Mouse (Mus musculus) macrophage (primary cell): ENCODE measurements around the gene Rassf8. TPM values are rescaled to one million over a fixed set of nuclear protein-coding genes. Genes with fewer than 3 reads are reported as not detected.
A peak's percentile ranks its signal among the peaks of the same experiment; 100 is the strongest.

Experiments
- H3K27ac ChIP-seq: fragments of 350-480 bp; formaldehyde crosslinking; 2 replicates; pipeline ENCODE4 v1.9.0; 2021
- H3K36me3 ChIP-seq: fragments of 350-480 bp; formaldehyde crosslinking; 2 replicates; pipeline ENCODE4 v1.9.0; 2021; ENCODE audit errors: inconsistent target
- H3K4me3 ChIP-seq: fragments of 350-480 bp; formaldehyde crosslinking; 2 replicates; pipeline ENCODE4 v1.9.0; 2021; ENCODE audit errors: inconsistent target
- H3K79me2 ChIP-seq: fragments of 350-480 bp; formaldehyde crosslinking; 2 replicates; pipeline ENCODE4 v1.9.0; 2021; ENCODE audit errors: inconsistent target
- WGBS: methylation state at CpG from one replicate; pipeline ENCODE4 v1.1.7; 2026; ENCODE audit warnings: inconsistent platforms; ENCODE audit not compliant: missing documents; 5-methylcytosine and 5-hydroxymethylcytosine counted together
- polyA plus RNA-seq: library from polyadenylated mRNA; stranded (reverse); fragments of 250-400 nt; gene quantifications from 3 replicates; pipeline ENCODE4 v1.2.4, GENCODE M21; 2018; ENCODE audit warnings: inconsistent platforms

The Rassf8 gene
- polyA plus RNA-seq, 1 experiment from 2014 or later, result 27.6 TPM

DNA sequence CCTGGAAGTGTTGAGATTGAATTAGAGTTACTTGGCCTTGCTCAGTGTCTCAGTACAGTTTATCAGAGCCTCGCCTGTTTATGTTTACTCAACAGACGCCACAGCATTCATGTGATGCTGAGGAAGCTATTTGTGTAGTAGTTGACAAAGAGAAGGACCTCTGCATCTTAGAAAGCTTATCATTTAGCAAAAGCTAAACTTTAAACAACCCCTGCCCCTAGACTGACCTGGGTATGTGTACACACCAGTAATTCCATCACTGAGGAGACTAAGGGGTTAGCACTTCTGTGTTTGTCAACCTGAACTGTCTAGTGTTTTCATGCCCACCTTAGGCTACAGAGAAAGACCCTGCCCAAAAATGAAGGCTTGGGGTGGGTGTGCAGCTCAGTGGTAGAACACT, 12.9 kb downstream of the Rassf8 start:
- H3K27ac ChIP-seq, result no peak overlapping the region
- no peaks in the 10 kb centered on the region for H3K36me3 ChIP-seq
- no peak overlapping the region for H3K4me3 ChIP-seq
- WGBS, result 91% methylated on average over 2 of the region's 2 CpGs
- peaks cover 51% of the 10 kb centered on the region; the same call in 1 of the 2 replicates for H3K79me2 ChIP-seq

DNA sequence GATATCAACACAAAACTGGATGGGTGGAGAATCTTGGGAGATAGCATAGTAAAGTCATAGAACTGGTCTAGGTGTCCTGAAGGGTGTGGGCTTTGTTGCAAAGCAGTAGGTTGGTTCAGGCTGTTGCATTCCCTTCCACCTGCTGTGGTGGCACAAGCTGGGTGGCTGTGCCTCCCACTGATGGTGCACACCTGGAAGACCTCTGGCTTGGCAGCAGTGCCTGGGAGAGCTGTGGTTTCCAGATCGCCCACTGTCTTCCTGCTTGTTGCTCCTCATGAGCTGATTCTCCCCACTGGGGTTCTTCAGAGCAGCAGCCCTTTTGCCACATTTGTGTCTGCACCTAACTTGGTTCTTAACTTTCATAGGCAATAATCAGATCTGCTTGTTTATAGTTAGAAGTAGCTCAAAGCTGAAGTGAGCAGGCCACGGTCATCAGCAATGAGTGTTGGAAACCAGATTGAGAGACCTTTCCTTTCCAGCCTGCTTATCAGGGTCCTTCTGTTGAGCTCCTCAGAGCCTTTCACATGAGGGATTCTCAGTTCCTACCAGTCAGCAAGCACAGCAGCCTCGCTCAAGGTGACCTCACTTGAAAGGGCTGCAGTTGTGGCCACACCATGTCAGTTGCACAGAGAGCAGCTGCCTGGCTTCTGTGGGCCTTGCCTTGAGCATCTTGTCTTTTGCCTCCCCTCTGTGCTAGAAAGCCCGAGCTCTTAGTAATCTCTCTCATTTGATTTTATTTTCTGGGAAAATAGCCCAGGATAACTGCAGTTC, 13.9 kb downstream of the Rassf8 start:
- Histone ChIP-seq H3K79me2 (peaks cover 43% of the 10 kb centered on the region; the same call in 1 of the 2 replicates), H3K36me3 (no peaks in the 10 kb centered on the region), H3K27ac (no peak overlapping the region), H3K4me3 (no peak overlapping the region)
- 82% methylated on average over 4 of the region's 4 CpGs for WGBS

DNA sequence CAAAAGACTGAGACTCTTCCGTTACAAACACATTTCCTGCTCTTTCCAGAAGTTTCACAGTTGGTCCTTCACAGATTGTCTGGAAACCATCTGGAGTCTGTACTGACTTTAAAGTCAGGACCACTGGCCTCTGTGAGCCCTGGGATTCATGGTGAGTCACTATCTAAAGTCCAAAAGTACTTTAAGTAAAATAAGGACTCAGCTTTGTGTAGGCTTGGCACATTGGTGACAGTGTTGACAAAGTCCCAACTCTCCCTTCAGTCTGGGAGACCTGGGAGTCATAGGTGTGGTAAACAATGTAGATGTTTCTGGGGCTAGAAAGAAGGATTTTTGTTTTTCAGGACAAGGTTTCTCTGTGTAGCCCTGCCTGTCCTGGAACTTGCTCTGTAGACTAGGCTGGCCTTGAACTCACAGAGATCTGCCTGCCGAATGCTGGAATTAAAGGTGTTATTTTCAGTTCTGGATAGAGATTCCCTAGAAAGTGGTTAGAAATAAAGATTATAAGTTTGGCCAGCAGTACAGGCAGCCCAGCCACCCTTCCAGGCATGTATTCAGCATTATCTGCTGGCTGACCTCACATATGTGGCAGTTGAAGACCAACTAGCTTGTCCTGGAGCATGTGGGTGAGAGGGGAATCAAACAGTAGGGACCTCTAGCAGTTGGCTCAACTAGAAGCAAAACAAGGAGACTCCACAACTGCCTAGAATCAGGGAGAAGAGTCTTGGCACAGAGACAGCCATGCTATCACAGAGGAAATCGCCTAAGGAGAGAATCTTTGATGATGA, 14.8 kb downstream of the Rassf8 start:
- Histone ChIP-seq H3K4me3 (no peak overlapping the region), H3K36me3 (no peaks in the 10 kb centered on the region), H3K79me2 (peaks cover 41% of the 10 kb centered on the region; the same call in 1 of the 2 replicates), H3K27ac (no peak overlapping the region)
- 95% methylated on average over 3 of the region's 3 CpGs for WGBS

DNA sequence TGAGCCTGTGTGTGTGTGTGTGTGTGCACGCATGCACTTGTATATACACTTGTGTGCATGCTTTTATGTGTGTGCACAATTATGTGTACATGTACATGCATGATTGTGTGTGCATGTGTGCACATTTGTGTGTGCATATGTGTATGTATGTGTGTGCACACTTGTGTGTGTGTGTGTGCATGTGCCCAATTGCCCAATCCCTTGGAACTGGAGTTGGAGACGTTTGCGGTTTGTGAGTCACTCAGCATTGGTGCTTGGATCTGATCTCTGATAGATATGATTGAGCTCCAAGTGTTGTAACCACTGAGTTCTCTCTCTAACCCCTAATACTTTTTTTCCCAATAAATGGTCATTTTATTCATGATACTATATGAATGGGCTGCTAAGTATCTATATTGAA, 15.5 kb downstream of the Rassf8 start:
- WGBS, result 90% methylated on average over 3 of the region's 3 CpGs
- H3K36me3 ChIP-seq, result no peaks in the 10 kb centered on the region
- H3K79me2 ChIP-seq, result peaks cover 35% of the 10 kb centered on the region; the same call in 1 of the 2 replicates
- H3K27ac ChIP-seq, result no peak overlapping the region
- no peak overlapping the region for H3K4me3 ChIP-seq

DNA sequence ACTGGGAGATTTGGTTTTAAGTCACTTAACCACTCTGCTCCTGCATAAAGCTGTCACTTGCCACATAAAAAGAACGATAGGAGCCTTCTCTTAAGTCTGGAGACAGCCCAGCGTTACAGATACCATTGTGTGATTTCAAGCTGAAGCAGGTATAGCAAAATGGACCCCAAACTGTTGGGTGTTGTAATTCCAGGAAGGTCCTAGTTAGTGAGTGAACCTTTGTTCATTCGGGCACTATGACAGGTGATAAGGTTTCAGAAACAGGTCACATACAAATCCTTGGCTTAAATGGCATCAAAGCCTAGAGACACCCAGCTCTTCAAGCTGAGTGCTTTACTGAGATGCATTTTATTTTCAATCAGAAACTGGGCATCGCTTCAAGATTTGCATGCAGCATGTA, 16.5 kb downstream of the Rassf8 start:
- 93% methylated on average over 4 of the region's 4 CpGs for WGBS
- H3K79me2 ChIP-seq, result peaks cover 28% of the 10 kb centered on the region; the same call in 1 of the 2 replicates
- H3K27ac ChIP-seq, result no peak overlapping the region
- H3K4me3 ChIP-seq, result no peak overlapping the region
- no peaks in the 10 kb centered on the region for H3K36me3 ChIP-seq

DNA sequence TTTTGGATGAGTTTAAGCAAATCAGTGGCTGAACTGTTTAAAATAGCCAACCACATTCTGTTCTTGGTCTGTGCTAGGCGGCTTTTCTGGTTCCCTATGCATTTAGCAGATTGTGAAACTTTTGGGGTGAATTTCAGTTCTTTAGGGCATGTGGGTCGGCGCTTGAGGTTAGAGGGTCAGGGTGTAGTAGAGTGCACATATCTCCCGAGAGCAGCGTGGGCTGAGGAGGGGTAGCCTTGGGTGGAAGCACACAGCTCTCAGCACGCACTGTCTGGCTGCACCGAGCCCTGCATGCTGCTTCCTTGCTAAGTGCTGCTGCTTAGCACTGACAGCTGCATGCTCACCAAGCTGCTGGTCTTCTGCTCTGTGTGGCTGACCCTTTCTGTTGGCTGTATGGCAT, 18.5 kb downstream of the Rassf8 start:
- no peaks in the 10 kb centered on the region for H3K36me3 ChIP-seq
- H3K79me2 ChIP-seq, result peaks cover 34% of the 10 kb centered on the region; the same call in 1 of the 2 replicates
- WGBS, result 13% methylated on average over 7 of the region's 7 CpGs
- 0 out of 2 replicates have a peak overlapping the region, but pooled peaks have one; percentile 19 for H3K27ac ChIP-seq
- no peak overlapping the region for H3K4me3 ChIP-seq

- H3K4me3 ChIP-seq, result no peak overlapping the region
- peaks cover 41% of the 10 kb centered on the region; the same call in 1 of the 2 replicates for H3K79me2 ChIP-seq
- no peaks in the 10 kb centered on the region for H3K36me3 ChIP-seq
- 31% methylated on average over 6 of the region's 6 CpGs for WGBS
- H3K27ac ChIP-seq, result peak overlapping the region; percentile 61
Observed at GRCm38 (mm10) chr6:145766971-145767370, 20.4 kb downstream of the Rassf8 start.

DNA sequence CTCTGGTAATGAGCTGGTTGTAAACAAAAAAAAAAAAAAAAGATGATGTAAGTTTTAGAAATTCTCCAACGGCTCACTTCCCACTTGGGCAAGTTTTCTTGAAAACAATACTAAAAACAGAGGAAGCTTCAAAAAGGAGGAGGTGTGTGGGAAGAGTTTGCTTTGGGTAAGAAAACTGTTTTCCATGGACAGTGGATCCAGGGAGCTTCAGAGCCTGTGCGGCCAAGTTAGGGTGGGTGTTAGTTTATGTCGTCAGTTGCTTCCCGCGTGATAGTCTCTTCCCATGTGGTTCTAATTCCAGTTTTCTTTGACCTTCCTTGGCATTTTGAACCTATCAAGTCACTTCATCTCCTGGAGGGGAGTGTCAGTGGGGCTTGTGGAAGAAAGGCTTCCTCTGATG, 21.1 kb downstream of the Rassf8 start:
- 75% methylated on average over 5 of the region's 5 CpGs for WGBS
- Histone ChIP-seq H3K36me3 (no peaks in the 10 kb centered on the region), H3K27ac (peak overlapping the region; percentile 61), H3K4me3 (no peak overlapping the region), H3K79me2 (peaks cover 41% of the 10 kb centered on the region; the same call in 1 of the 2 replicates)

- H3K79me2 ChIP-seq, result peaks cover 35% of the 10 kb centered on the region; the same call in 1 of the 2 replicates
- H3K36me3 ChIP-seq, result no peaks in the 10 kb centered on the region
- H3K4me3 ChIP-seq, result no peak overlapping the region
- no peak overlapping the region for H3K27ac ChIP-seq
- 85% methylated on average over 10 of the region's 10 CpGs for WGBS
Observed at GRCm38 (mm10) chr6:145768671-145769292, 22.2 kb downstream of the Rassf8 start.

DNA sequence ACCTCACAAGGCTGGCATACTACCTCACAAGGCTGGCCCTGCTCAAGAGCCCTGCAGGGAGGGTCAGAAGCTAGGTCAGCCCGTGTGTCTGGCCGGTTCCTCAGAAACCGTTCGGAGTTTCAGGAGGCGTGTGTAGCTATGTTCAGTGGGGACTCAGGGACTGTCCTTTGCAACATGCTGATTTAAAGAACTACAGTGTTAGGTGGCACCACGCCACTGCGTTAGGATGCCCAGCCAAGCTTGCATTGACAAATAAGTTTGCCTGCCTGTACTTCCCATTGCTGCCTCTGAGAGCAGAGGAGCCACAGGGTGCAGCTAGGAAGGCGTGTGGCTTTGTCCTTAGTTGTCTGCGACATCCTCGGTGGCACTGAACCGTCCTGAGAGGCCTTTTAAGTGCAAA, 23.3 kb downstream of the Rassf8 start:
- Histone ChIP-seq H3K4me3 (no peak overlapping the region), H3K27ac (no peak overlapping the region), H3K36me3 (no peaks in the 10 kb centered on the region), H3K79me2 (peaks cover 35% of the 10 kb centered on the region; the same call in 1 of the 2 replicates)
- 91% methylated on average over 11 of the region's 11 CpGs for WGBS

DNA sequence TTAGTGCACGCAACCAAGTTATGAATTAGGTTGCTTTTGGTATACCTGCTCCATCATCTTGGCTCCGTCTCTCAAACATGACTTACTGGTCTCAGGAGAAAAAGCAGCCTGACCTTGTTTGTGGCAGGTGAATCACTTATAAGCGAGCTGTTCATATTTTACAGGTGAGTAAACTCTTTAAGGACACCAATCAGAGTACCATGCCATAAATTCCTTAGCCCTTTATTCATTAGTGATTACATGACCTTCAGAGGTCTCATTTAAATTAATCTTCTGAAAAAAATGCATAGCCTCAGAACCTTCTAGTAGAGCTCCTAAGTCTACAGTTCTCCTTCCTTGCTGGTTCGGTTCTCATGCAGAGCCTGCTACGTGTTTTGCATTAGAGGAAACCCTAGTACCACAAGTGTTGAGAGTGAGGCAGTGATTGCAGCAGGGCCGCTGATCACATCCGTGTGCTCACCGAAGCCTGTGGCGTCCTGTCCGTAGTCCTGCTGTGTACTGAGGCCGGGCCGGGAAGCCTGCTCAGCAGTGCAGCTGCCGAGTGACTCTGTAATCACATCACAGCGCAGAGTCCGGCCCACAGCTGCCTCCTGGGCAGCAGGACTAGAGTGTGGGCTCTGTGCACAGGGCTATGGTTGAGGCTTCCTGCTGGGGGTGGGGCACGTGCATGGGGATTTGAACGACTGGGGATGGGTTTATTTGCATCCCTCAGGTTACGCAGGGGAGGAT, 23.9 kb downstream of the Rassf8 start:
- 88% methylated on average over 18 of the region's 18 CpGs for WGBS
- Histone ChIP-seq H3K27ac (no peak overlapping the region), H3K79me2 (peaks cover 35% of the 10 kb centered on the region; the same call in 1 of the 2 replicates), H3K4me3 (no peak overlapping the region), H3K36me3 (no peaks in the 10 kb centered on the region)

DNA sequence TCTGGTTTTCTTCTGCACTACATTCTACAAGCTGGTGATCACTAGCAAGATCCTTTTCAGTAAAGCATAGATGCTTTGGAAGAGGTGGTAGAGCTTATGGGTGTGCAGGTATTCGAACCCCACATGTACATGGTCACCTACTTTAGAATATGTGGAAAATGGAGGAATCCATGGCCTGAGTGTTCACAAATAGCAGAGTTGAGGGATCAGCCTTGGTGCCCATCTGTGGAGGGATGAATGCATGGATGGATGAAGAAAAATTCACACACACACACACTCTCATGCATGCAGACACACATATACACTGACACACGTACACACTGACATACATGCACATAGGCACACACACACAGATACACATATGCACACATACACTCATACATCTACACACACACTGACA, 27.9 kb downstream of the Rassf8 start:
- Histone ChIP-seq H3K36me3 (no peaks in the 10 kb centered on the region), H3K79me2 (peaks cover 10% of the 10 kb centered on the region; the same call in 1 of the 2 replicates), H3K27ac (no peak overlapping the region), H3K4me3 (no peak overlapping the region)
- 96% methylated on average over 2 of the region's 2 CpGs for WGBS

DNA sequence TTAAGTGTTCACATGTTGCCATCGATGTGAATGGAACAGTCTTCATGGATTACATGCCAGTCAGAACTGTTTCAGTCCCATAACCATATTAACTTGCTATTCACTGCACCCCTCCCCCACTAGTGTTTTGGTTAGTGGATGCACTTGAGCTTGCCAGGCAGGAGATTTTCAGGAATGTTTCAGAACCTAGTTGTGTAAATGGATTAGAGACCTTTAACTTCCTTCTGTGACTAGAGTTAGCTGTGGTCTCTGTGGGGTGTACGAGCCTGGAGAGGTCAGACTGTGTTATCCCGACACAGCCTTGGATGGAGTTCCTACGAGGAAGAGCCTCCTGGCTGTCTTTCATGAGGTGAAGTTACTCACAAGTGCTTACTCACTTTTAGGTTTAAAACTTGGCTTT, 29.7 kb downstream of the Rassf8 start:
- H3K27ac ChIP-seq, result no peak overlapping the region
- H3K36me3 ChIP-seq, result no peaks in the 10 kb centered on the region
- 97% methylated on average over 4 of the region's 4 CpGs for WGBS
- no peaks in the 10 kb centered on the region; the same call in 1 of the 2 replicates for H3K79me2 ChIP-seq
- no peak overlapping the region for H3K4me3 ChIP-seq

DNA sequence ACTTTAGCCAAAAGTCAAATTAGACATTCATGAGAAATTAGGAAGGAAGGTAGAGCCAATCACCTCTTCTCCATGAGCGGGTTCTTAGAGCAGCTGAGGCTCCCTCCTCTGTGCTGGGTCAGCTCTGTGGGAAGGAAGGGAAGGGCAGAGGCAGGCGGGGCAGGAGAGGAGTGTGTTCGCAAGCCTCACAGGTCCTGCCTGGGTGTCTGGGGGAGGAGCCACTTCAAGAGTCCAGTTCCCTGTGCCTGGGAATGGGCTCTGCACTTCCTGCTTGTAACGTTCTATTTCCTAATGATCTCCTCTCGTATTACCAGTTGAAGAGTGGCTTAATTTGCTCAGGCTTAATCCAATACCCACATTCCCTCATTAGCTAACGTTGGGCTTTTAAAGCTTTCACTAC, 32.8 kb downstream of the Rassf8 start:
- WGBS, result 20% methylated on average over 6 of the region's 6 CpGs
- Histone ChIP-seq H3K4me3 (no peak overlapping the region), H3K79me2 (no peaks in the 10 kb centered on the region; the same call in 1 of the 2 replicates), H3K36me3 (no peaks in the 10 kb centered on the region), H3K27ac (no peak overlapping the region)
